Mouse (Mus musculus) right cerebral cortex, postnatal 36 days (tissue): ENCODE measurements around the gene Exoc1.

ENCODE experiments used
- DNase-seq, 2 experiments: peaks; one replicate each; pipeline ENCODE4 v3.0.0; 2022; ENCODE audit warnings: low spot score in 2 of 2, mixed read lengths in 1 of 2

The Exoc1 gene

DNA sequence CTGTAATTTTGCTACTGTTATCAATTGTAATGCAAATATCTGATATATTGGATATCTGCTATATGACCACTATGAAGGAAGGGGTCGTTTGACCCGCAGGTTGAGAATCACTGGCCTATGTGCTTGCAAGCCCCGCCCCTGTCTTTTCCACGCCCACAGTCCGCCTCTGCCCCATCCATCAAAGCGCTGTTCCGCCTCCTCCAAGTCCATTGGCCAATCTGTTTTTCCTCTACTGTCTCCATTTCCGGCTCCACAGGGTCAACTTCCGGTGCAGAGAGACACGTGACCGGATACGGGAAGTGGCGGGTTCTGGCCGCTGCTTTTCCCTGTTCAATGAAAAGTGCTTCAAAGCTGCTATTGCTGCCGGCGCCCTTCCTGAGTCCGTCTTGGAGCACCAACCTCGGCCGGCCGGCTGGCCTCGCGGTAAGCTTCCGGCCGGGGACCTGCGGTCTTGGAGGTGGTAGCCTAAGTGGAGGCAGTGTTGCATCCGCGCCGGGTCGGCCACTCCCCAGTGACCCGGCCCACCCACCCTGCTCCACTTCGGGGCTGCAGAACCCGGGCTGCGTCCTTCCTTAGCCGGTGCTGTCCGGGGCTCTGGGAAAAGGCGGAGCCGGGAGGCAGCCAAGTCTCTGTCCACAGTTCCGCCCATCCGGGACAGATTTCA, at the start of gene Exoc1:
Gene Exoc1 (plus strand): TSS at position 272 of the 664 bp plus-strand sequence.
- peak; percentile 89 to 93 for DNase-seq

DNA sequence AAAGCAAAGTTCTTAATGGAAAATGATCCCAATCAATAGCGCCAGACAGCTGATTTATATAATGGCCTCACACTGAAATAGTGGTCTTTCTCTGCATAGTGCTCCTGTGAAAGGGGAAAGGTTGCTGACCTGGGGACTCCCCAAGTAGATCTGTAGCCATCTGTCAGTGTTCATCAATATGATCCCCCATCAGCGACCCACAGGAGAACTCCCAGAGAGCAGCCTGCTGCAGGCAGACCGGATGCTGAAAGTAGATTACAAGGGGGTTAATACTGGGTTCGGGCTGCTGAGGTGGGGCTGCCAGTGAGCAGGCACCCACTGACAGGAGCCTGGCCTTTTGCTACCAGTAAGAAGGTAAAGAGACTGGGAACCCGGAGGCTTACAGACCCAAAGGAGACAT, 45.3 kb upstream of the Exoc1 start, which contains the start of gene Gm7271:
Gene Gm7271 (plus strand): TSS at position 230 of the 400 bp plus-strand sequence.
- no peak for DNase-seq

DNA sequence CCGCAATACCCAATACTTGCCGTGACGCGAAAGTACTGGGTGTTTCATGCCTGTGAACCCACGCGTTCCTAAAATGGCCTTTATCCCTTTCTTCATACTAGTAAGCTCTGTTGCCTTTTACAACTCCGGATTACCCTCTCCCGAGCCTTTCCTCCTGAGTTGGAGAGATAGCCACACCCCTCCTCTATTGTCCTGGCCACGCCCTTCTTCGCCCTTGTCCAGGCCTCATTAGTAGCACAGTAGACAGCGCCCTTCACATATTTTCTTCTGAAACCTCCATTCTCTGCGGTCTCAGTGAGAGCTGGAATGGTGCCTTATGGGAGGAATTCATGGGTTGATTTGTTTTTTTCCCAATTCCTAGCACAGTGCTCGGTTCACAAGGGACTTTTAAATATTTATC, 34.0 kb upstream of the Exoc1 start:
- DNase-seq: no peak

DNA sequence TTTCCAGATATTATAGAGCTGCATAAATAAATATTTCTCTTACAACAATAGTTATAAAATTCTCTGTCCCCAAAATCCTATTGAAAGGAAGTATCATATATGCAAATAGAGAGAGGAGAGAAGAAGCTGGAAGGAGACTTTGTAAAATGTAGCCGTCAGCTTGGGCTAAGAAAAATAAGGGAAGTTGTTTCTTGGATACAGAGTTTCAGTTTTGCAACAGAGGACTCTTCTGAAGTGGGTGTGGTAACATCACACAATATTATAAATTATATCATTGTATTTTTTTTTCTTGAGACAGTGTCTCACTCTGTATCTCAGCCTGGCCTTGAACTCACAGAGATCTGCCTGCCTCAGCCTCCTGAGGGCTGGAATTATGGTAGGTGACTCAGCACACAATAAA, 6.7 kb upstream of the Exoc1 start:
- no peak for DNase-seq

DNA sequence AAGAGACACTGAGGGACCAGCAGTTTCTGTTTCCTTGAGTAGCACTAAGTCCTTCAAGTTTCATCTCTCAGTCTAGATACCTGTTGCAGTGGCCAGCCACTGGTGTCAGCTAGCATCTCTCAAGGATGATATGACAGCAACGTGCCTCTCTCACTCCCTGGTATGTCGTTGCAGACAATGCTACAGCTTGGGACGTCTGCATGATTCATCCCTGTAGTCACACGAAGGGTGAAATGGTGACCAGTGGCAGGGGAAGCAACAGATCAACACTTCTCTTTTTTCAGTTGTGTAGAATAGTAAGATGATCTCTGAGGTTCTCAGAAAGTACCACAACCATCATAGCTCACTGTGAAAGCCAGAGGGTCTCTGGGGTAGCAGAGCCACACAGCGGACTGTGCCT, 4.5 kb upstream of the Exoc1 start:
- no peak for DNase-seq

DNA sequence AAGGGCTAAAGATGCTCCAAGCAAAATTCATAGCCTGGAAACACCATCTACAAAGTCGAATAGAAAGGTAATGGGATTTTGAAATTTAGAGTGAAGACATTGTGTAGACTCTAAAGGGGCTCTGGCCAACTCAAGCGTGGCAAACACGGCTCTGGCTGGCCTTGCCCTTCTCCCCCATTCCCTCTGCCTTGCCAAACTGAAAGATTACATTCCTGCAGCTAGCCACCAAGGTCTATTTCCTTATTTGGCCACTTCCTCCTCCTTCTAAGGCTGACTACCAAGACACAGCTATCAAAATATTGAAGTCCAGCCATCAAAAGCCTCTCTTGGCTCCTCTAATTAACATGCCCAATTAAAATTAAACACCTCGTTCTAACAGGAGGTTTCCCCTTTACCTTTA, 4.0 kb upstream of the Exoc1 start:
- DNase-seq: no peak

DNA sequence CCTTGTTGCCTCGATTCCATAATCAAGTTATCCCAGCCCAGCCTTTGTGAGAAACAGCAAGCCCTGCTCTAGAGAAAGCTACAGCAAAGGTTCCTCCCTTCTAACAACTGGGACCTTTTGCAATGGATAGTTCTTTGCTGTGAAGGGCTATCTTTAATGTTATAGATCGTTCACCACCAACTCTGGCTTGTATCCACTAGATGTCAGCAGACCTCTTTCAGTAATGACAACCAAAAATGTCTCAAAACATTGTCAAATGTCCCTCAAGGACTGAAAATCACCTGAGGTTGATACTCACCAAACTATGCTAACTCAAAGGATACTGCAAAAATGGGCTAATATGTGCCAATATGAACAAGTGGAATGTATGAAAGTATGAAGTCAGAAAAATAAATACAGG, 3.3 kb upstream of the Exoc1 start:
- DNase-seq: no peak

DNA sequence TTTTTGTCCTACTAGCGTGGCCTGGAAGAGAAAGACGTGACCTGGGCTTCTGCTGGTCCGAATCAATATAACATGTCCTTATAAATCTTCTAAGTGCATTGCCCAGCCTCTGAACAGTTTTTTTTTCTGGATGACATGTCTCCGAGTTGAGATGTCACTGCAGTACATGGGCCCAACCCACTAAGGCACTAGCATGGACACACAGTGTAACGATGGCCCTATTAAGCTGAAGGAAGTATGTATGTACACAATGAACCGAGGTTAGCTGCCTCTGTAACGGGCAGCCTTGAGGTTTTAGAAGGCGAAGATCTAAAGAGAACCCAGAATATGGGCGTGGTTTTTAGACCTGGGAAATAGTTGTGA, 574 bp downstream of the Exoc1 start:
- DNase-seq: no peak

DNA sequence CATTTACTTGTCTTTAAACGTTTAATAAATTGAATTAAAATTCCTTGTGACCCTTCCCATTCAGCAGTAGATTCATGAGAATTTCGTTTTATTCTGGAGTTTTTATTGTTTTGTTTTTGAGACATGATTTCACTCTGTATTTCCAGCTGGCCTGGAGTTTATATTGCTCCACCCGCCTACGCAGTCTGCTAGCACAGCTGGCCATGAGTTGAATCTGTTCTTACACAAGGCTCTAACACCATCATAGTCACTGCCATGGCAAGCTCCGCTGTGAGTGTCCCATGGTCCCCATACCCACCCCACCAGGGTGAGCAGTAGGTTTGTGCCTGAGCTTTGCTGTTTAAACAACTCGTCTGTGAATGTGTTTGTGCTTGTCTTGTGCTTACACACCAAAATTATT, 4.1 kb downstream of the Exoc1 start:
- DNase-seq: no peak

DNA sequence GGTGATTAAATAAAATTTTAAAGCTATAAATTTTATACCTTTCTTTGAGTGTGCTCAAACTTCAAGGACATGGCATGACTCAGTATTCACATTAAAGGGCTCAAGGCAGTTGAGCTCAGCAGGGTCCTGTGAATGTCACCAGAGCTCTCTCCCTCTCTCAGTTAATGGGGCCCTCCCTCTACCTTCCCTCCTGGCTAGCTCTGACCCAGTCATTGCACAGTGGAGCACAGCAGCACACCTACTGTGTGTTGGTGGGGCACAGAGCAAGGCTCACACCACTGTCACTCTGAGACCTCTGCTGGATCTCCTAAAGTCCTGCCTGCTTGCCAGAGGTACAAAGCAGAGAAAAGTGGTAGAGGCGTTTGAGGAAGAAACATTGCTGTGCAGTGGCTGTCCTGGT, 7.1 kb downstream of the Exoc1 start:
- no peak for DNase-seq

DNA sequence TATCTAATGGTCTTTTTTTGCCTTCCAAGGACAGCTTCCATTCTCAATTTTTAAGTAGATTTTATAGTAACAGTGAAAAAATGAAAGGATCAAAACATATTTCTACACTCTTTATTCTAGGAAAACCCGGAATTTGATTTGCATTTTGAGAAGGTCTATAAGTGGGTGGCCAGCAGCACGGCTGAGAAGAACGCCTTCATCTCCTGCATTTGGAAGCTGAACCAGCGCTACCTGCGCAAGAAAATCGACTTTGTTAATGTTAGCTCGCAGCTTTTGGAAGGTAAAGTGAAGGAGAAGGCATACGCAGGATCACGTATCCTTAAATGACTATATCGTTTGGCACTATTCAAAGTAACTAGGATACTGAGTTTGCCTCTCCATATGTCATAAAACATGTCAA, 8.5 kb downstream of the Exoc1 start:
- DNase-seq: peak in 1 of 2 experiments; percentile 54

DNA sequence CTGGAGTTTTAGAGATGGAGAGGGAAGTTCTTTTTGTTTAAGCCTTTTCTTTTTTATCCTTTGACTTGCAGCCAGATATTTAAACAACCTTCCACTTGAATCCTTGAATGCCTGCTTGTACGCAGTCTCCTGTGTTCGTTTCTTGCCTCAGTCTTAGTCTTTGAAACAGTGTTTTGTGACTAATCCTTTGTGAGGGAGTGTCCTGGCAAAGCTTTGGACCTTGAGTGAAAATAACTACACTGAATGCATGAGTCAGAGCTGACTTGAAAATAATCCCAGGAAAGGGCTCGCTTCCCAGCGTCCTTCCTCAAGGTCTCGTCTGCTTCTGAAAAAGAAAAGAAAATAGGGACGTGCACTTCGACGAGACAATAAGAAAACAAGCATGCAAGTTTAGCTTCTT, 11.1 kb downstream of the Exoc1 start:
- peak; percentile 36 to 72 for DNase-seq

DNA sequence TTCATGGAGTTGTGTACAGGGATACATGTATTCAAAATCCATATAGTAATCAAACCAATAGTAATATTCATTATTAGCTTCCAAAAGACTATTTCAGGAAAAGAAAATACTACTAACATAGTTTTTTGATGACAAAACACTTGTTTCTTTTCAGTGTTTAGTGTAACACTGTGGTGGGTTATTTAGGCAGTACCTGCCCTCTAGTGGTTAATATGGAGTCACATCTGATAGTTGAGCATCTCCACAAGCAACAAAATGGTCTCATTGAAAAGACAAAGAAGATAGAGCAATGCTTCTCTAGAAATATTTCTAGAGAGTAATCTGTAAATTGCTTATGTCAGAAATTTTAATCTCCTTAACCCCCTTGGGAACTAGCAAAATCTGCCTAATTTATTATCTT, 11.7 kb downstream of the Exoc1 start:
- DNase-seq: no peak

DNA sequence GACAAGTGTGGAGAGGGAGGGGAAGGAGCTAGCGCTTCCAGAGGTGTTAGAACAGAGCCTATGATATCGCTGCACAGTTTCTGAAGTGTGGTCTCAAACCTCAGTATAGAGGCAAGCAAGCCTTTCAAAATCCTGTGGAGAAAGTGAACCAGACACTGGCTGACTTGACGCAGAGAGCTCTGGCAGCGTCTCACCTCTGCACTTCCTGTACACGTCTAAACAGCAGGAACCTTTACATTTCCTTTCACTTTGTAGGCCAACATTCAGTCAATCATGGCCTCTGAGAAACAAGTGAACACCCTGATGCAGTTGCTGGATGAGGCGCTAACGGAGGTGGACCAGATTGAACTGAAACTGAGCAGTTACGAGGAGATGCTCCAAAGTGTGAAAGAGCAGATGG, 14.1 kb downstream of the Exoc1 start:
- no peak for DNase-seq

DNA sequence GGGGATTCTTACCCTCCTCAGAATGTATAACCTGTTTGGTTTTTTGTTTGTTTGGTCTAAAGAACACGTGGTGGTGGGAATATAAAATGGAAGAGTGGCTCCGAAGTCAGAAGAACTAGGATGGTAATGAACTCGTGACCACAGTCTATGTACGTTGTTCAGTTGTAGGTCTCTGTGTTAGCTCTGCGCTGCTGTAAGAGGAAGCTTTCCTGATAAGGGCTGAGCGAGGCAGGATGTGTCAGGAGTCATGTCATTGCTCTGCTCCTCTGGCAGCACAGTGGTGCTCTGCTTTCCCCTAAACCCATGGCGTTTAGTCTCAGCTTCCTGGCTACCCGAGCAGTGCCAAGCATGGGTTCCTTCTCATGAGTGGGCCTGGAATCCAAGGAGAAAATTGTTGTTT, 21.3 kb downstream of the Exoc1 start:
- no peak for DNase-seq

DNA sequence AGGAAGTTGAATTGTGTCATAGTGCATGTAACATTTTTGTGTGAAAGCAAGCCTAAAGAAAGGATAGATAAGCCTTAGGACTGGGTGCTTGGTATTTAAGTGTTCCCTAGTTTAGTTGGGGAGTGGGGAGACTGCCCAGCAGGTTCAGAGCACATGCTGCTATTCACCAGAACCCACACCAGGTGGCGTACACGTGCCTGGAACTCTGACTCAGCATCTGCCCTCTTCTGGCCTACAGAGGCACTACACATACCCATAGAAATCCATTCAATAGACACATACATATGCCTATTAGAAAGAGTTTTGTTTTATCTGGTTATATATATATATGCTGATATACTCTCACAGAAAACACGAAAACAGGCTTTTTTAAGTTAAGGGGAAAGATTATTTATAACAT, 36.2 kb downstream of the Exoc1 start:
- DNase-seq: peak; percentile 26 to 34

DNA sequence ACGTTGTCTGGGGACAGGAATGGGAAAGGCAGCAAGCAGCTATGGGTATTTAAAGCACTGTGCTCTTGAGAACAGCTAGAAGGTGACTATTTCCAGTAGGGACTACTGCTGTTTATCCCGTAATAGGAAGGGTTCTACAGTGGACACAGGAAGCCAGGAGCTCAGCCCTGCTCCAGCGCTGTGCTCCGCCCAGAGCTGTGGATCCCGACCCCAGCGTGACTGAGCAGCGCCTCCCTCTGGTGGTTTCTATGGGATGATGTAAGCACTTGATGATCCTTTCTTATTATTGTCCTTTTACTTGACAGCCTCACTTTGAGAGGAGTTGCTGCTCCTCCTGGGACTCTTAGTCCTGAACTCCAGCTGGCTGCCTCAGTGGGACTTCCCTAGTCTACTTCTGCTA, 45.1 kb downstream of the Exoc1 start:
- no peak for DNase-seq

DNA sequence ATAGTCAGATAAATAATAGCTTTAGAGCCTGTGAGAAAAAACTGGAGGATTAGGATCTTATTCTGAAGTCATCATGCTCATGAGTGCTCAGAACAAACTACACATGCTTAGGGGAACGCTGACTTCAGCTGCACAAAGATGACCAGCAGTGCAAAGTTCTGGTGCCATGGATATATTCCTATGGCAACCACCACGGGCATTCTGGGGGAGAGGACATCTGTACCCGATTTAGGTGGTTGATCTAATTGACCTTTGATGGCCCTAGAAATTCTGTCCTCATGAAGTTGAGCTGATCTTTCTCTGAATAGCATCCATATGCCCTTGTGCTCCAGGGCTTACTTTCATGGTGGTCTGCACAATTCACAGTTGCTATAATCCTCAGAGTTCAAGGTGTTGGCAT, 47.9 kb downstream of the Exoc1 start:
- DNase-seq: no peak

DNA sequence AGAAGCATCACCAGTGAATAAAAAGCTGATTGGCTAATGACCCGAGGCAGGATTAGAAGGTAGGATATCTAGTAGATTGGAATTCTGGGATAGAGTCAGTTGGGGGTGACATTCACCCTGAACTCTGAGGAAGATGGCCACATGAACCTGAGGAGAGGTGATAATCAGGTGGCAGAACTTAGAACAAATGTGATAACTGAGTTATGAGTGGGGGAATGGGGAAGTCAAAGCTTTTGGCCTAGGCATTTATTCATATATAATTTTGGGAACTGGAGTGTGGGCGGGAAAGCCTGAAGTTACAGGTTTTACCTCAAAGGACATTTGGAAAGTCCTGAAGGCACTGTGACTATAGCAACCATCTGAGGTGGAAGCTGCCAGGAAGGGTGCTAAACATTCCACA, 56.3 kb downstream of the Exoc1 start:
- DNase-seq: no peak

DNA sequence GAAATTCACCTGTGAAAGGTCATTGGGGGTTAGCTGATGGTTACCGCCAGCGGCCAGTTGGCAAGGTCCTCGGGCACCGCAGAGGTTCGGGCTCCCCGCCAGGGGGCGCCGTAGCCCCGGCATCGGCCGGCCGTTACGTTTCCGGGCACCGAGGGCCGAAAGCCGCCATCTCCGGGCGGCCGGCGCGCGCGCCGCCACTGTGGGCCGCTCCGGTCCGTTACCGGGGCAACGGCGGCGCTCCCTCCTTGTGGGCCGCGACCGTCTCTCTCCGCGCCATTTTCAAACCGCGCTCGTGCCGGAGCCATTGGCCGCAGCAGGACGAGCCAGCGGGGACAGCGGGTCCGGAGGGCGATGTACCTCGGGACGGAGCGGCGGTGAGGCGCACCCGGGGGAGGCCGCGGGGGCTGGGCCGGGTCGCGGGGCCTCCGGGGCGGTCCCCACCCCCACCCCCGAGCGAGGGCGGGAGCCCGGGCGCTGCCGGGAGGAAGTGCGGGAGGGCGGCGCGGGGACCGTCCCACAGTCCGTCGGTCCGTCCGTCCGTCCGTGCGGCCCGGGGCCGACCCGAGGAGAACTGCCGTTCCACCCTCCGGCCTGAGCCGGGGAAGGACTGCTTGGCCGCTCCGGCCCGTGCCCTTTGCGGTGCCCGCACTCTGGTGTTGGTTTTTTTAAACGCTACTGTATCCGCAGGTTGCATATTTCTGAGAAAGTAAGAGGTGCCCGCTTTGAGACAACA, 59.6 kb downstream of the Exoc1 start, which contains the start of gene Cep135:
Gene Cep135 (plus strand): TSS at position 148 of the 733 bp plus-strand sequence.
- DNase-seq: peak; percentile 71 to 75

DNA sequence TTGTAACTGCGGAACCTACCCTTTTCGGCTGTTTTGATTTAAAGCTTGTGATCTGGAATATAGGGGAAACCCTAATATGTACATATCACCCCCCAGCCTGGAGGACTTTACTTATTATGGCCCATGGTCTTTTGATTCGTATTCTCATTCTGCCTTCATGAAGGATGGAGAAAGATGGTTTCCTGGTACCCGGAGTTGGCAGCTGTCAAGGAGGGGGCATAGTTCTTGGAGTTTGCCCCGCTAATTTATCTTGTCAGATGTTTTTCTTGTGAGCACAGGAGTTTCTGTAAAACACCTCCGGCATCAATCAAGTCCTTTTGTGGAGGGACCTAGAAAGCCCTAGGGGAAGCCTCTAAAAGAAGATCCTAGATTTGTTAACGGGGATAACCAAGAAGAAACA, 60.2 kb downstream of the Exoc1 start:
- no peak for DNase-seq

DNA sequence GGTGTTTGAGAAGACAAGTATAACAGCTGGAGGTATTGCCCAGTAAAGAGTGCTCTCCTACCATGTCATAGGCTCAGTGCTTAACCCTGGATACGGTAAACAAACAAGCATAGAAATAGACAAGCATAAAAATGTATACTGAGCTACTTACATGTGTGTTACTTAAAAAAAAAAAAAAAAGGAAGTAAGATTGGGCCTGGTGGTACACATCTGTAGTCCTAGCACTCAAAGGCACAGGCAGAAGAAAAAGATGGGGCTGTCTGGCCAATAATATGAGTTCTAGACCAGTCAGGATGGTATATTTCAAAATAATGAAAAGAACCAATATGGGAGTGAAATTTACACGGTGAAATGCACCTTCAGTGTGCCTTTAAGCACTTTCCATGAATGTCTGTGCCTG, 60.9 kb downstream of the Exoc1 start:
- DNase-seq: no peak

DNA sequence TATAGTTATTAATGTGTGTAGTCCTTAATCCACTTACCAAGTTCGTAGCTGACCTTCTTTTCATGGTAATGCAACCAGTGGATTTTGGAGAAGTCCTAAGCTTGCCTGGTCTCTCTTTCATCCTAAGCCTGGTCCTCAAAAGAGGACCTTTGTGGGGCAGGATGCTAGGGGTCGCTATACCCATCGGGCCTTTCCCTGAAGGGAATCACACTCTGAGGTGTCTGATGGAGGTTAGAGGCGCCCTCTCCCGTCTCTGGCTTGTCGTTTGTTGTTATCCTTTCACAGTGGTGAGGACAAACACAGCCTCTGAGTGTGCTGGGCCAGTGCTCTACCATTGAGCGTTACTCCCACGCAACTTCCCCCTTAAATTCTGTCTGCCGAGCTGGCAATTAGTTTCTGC, 62.8 kb downstream of the Exoc1 start:
- DNase-seq: no peak
